Mouse (Mus musculus) ES-Bruce4 (cell line): ENCODE data around the gene Slc50a1.

Experiments
- CTCF ChIP-seq: IDR thresholded peaks from one replicate; pipeline ENCODE4 v1.8.1; 2011; ENCODE audit warnings: low read depth, low read length
- EP300 ChIP-seq: IDR thresholded peaks from 2 replicates; pipeline ENCODE4 v1.6.1; 2011; ENCODE audit warnings: low read depth, low read length; ENCODE audit not compliant: insufficient read depth
- POLR2A ChIP-seq: IDR thresholded peaks from one replicate; pipeline ENCODE4 v1.8.1; 2011; ENCODE audit warnings: low read length; ENCODE audit not compliant: insufficient read depth

GRCm38 (mm10) chr3:89271760-89272159, 1.4 kb upstream of the Slc50a1 start:
- no peak for TF ChIP-seq EP300
- no peak for TF ChIP-seq POLR2A
- TF ChIP-seq CTCF = no peak
